Mouse (Mus musculus) testis, adult 2 months (tissue): ENCODE results near the gene Cd5.

ENCODE experiments used
- CTCF ChIP-seq: fragments of 200-500 bp; IDR thresholded peaks from 2 replicates; pipeline ENCODE4 v1.5.1; 2012; ENCODE audit warnings: low read depth, mild to moderate bottlenecking, inconsistent platforms, low read length, moderate library complexity; ENCODE audit not compliant: control insufficient read depth, insufficient read depth, insufficient replicate concordance
- POLR2A ChIP-seq: fragments of 200-500 bp; IDR thresholded peaks from 2 replicates; pipeline ENCODE4 v1.6.1; 2012; ENCODE audit warnings: low read depth, mild to moderate bottlenecking, inconsistent platforms, low read length, moderate library complexity; ENCODE audit not compliant: control insufficient read depth

DNA sequence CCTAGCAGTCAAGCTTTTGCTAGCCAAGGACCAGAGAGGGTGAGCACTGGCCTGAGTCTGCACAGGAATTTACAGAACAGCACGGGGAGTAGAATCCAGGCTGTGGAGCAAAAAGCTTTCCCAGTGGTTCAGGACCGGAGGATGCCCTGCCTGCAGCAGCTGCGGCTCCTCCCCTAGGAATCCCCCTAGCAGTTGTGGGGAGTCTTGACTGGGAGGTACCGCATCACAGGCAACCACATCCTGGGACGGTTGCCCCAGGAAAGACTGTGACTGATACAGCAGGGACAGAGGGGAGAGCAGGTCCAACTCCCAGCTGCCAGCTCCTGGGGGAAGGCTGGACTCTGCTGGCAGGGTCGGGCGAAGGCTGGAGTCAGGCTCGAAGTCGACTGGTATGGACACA, 49.4 kb upstream of the Cd5 start:
- no peak for TF ChIP-seq POLR2A
- no peak for TF ChIP-seq CTCF
